23 mouse cellular contexts compared by ENCODE assay signal in the genomic region with DNA sequence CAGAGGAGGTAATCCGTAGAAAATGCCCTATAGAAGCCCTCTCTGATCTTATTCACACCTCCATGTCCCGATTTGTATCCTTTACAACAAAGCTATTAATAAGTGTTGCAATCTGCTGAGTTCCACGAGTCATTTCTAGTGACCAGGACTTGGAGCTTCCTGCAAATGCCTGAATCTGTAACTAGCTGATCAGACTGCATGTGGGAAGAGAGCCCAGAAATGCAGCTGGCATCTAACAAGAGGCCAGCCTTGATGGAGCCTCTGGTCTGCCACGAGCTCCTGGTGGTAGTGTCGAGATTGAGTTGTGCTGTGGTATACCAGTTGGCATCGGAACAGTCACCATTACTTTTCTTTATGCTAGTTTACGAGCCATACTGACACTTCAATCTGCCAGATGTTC.
DNase-seq lines count a peak whose midpoint lies in the region; ATAC-seq and TF ChIP-seq lines count a peak whose summit lies in the region.
"Had no signal": no experiment of that assay in that cellular context is flagged by ENCODE, and none has a peak within 500 bp of the region (broad histone marks: within the 10 kb centered on the region; RNA-seq: fewer than 3 reads in every experiment).

No protein-coding gene starts in this region.

- intact Hi-C loops in gastrocnemius, adult 2 months (cut with DNase I), result no loop called here

- ATAC-seq in forebrain, embryonic 16.5 days, result 0 out of 2 replicates have a peak, but pooled peaks have one; percentile 28
- ATAC-seq: liver, postnatal 0 days; lung, postnatal 0 days; Patski had no signal

- no peaks in the 10 kb centered on the region for H3K79me2 ChIP-seq in C2C12 (ENCODE audit: control insufficient read depth, insufficient read depth)

- no peaks in the 10 kb centered on the region for H3K9me3 ChIP-seq in forebrain, embryonic 16.5 days (ENCODE audit: control insufficient read depth, low read length)
- H3K9me3 ChIP-seq in forebrain, embryonic 10.5 days, result no peaks in the 10 kb centered on the region
- H3K9me3 ChIP-seq: embryonic facial prominence, embryonic 15.5 days; heart, embryonic 15.5 days; hindbrain, embryonic 10.5 days; limb, embryonic 12.5 days; midbrain, embryonic 12.5 days had no signal

- no peak overlapping the region for H3K9ac ChIP-seq in forebrain, embryonic 16.5 days (replicated peaks; ENCODE audit: low read depth, low read length)
- H3K9ac ChIP-seq: embryonic facial prominence, embryonic 15.5 days; heart, embryonic 15.5 days; limb, embryonic 12.5 days; liver, postnatal 0 days; midbrain, embryonic 12.5 days had no signal

- no peak for TF ChIP-seq CTCF in C2C12 (IDR thresholded peaks at IDR 0.05; ENCODE audit: control insufficient read depth, insufficient read depth, insufficient read length)
- no peak for TF ChIP-seq CTCF in gastrocnemius, adult 2 months (IDR thresholded peaks at IDR 0.05)
- TF ChIP-seq CTCF in kidney, adult 2 months (conservative IDR thresholded peaks at IDR 0.05; ENCODE audit: insufficient read depth, insufficient read length, low read depth, low read length), result no peak

- H3K4me2 ChIP-seq in forebrain, embryonic 16.5 days (ENCODE audit: low read length), result no peak overlapping the region
- H3K4me2 ChIP-seq: embryonic facial prominence, embryonic 15.5 days; heart, embryonic 15.5 days; limb, embryonic 12.5 days; liver, embryonic 11.5 days; midbrain, embryonic 12.5 days had no signal

- H3K4me3 ChIP-seq in forebrain, embryonic 16.5 days (replicated peaks; ENCODE audit: low read length), result no peak overlapping the region
- no peak overlapping the region for H3K4me3 ChIP-seq in forebrain, embryonic 10.5 days
- H3K4me3 ChIP-seq in C2C12 (ENCODE audit: insufficient read depth, poor library complexity, severe bottlenecking), result no peak overlapping the region
- H3K4me3 ChIP-seq in gastrocnemius, adult 2 months, result no peak overlapping the region
- H3K4me3 ChIP-seq in kidney, adult 2 months (ENCODE audit: insufficient read depth, low read depth, low read length), result no peak overlapping the region
- H3K4me3 ChIP-seq: embryonic facial prominence, embryonic 15.5 days; heart, embryonic 15.5 days; hindbrain, embryonic 10.5 days; limb, embryonic 12.5 days; midbrain, embryonic 12.5 days had no signal

- H3K4me1 ChIP-seq in forebrain, embryonic 16.5 days (replicated peaks; ENCODE audit: control insufficient read depth, insufficient read depth, low read length), result peaks cover 11% of the 10 kb centered on the region; the same call in 1 of the 2 replicates
- peaks cover 45% of the 10 kb centered on the region for H3K4me1 ChIP-seq in forebrain, embryonic 10.5 days
- H3K4me1 ChIP-seq in kidney, adult 2 months (ENCODE audit: control insufficient read depth, insufficient read depth, low read length), result no peaks in the 10 kb centered on the region
- H3K4me1 ChIP-seq: embryonic facial prominence, embryonic 15.5 days; midbrain, embryonic 12.5 days had no signal

- H3K36me3 ChIP-seq in forebrain, embryonic 16.5 days (ENCODE audit: control insufficient read depth, insufficient read depth), result no peaks in the 10 kb centered on the region
- H3K36me3 ChIP-seq in forebrain, embryonic 10.5 days (replicated peaks), result no peaks in the 10 kb centered on the region
- H3K36me3 ChIP-seq in C2C12 (ENCODE audit: control insufficient read depth, insufficient read depth), result no peaks in the 10 kb centered on the region
- H3K36me3 ChIP-seq in kidney, adult 2 months (ENCODE audit: control insufficient read depth, insufficient read depth, low read length), result no peaks in the 10 kb centered on the region
- H3K36me3 ChIP-seq: embryonic facial prominence, embryonic 15.5 days; heart, embryonic 15.5 days; hindbrain, embryonic 10.5 days; limb, embryonic 12.5 days; midbrain, embryonic 12.5 days had no signal

- no peak overlapping the region for H3K27ac ChIP-seq in forebrain, embryonic 16.5 days (ENCODE audit: low read length)
- H3K27ac ChIP-seq in forebrain, embryonic 10.5 days, result no peak overlapping the region
- no peak overlapping the region for H3K27ac ChIP-seq in gastrocnemius, adult 2 months
- no peak overlapping the region for H3K27ac ChIP-seq in kidney, adult 2 months (ENCODE audit: insufficient read depth, low read depth, low read length)
- H3K27ac ChIP-seq: embryonic facial prominence, embryonic 15.5 days; heart, embryonic 15.5 days; hindbrain, embryonic 10.5 days; limb, embryonic 12.5 days; midbrain, embryonic 12.5 days had no signal

- no peak for TF ChIP-seq POLR2A in kidney, adult 2 months (IDR thresholded peaks at IDR 0.05; ENCODE audit: low read depth, low read length)

- no peak overlapping the region for H3ac ChIP-seq in C2C12 (ENCODE audit: control insufficient read depth, insufficient read length, low read depth)

- no peaks in the 10 kb centered on the region for H3K27me3 ChIP-seq in forebrain, embryonic 16.5 days (replicated peaks; ENCODE audit: control insufficient read depth, insufficient read depth, low read length)
- H3K27me3 ChIP-seq in forebrain, embryonic 10.5 days (ENCODE audit: poor library complexity, severe bottlenecking), result peaks cover 34% of the 10 kb centered on the region
- H3K27me3 ChIP-seq in C2C12 (ENCODE audit: control insufficient read depth, insufficient read depth, insufficient read length), result no peaks in the 10 kb centered on the region
- H3K27me3 ChIP-seq in kidney, adult 2 months (replicated peaks; ENCODE audit: control insufficient read depth, insufficient read depth, low read length), result no peaks in the 10 kb centered on the region
- H3K27me3 ChIP-seq: embryonic facial prominence, embryonic 15.5 days; limb, embryonic 12.5 days; Patski had no signal

- WGBS in forebrain, embryonic 16.5 days, result 66% methylated on average over 7 of the region's 7 CpGs
- 93% methylated on average over 7 of the region's 7 CpGs for WGBS in forebrain, embryonic 10.5 days
- 82% methylated on average over 7 of the region's 7 CpGs for WGBS in kidney, adult 2 months

- H3K79me3 ChIP-seq in C2C12 (ENCODE audit: low read depth), result no peaks in the 10 kb centered on the region

- DNase-seq in forebrain, embryonic 10.5 days (ENCODE audit: extremely low spot score, low spot score), result no peak
- DNase-seq in layer of hippocampus, adult 9-11 months, result peak; percentile 36
- no peak for DNase-seq in layer of hippocampus, postnatal 25 days (ENCODE audit: extremely low spot score in 1 of 2, low spot score in 1 of 2)
- peak; percentile 38 for DNase-seq in adipocyte (ENCODE audit: low spot score)
- DNase-seq in gastrocnemius, adult 2 months, result no peak
- DNase-seq in kidney, adult 2 months, result no peak
- DNase-seq: adrenal gland, adult 2 months; cerebellum, adult 2 months; kidney, adult 11 months; kidney, postnatal 4 days; liver, postnatal 0 days; right cerebral cortex, postnatal 25 days; spleen, adult 18-20 months had no signal

TF ChIP-seq in C2C12, 6 proteins besides CTCF, POLR2A, EP300 and RAD21:
- TF ChIP-seq USF1 (IDR thresholded peaks at IDR 0.05; ENCODE audit: low read depth), result no peak
- peak; percentile 21 for TF ChIP-seq CEBPB (IDR thresholded peaks at IDR 0.05; ENCODE audit: low read depth)
- TF ChIP-seq MAX (IDR thresholded peaks at IDR 0.05), result no peak

Comparison
In these comparisons a context has a peak if more than half of its experiments do, and no peak if none do; other contexts are left out.
1. DNase-seq: peak in layer of hippocampus, adult 9-11 months (single experiment) and adipocyte (single experiment); none in forebrain, embryonic 10.5 days (single experiment), layer of hippocampus, postnatal 25 days (0 of 2), gastrocnemius, adult 2 months (single experiment) and kidney, adult 2 months (single experiment).